Mouse (Mus musculus) gastrocnemius, adult 8-10 months (tissue): ENCODE measurements around the gene Fzr1. TPM values are rescaled to one million over a fixed set of nuclear protein-coding genes. Genes with fewer than 3 reads are reported as not detected.
A peak's percentile ranks its signal among the peaks of the same experiment; 100 is the strongest.

ENCODE experiments used
- DNase-seq, 2 experiments: peaks; one replicate each; pipeline ENCODE4 v3.0.0; 2022; ENCODE audit warnings: low spot score in 2 of 2
- total RNA-seq, 4 experiments: library from RNA; stranded (reverse); gene quantifications; 2 replicates each; pipeline ENCODE4 v1.2.4; 2022

The Fzr1 gene
- total RNA-seq, 4 experiments from 2014 or later: 14.8 to 18.5 (median 16.6) TPM

DNA sequence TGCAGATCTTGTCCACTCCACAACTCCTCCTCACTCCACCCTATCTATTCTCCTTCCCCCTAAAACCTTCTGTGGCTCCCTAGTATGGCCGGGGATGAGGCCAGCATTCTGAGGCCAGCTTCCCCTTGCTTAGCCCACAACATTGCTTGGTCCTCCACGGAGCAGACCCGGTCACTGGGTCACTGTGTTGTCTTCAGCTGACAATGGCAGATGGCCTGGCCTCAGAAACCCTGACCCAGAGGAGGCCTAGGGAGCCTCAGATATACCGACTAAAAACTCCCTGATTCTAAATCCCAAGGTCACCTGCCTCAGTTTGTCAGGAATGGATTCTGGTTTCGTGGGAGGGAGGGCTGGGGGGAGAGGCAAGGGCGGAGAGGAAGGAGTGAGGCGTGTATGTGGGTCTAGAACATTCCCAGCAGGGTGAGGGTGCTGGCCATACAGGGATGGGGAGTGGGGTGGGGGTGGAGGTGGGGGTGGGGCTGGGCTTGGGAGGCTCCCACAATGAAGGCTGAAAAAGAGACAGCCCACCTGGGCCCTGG, 24.0 kb upstream of the Fzr1 start:
- DNase-seq: no peak

DNA sequence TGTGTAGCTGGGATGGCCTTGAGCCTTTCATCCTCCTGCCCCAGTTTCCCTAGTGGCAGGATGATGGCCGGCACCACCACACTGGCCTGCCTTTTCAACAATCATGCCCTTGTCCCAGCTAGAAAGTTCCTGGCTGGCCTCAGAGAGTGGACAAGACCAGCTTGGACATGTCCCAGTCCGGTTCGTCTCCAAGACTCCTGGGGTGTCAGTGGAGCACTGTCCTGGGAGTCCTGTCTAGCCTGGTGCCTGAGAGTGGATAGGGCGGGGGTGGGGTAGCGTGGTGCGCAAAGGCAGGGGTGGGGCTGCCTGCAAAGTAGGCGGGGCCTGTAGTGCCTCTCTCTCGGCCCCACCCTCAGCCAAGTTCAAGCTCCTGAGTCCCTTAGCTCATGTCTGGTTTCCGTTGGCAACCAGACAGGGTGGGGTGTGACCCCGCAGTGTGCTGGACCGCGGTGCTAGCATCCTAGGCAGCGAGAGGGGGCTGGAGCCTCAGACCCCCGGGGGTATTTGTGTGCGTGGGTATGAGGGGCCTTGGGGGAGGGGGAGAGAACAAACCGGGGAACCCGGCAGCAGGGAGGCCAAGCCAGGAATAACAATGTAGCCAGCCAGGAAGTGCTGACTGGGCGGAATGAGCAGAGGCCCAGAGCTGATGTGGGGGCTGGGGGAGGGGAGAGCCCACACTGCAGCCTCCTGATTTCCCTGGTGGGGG, 23.4 kb upstream of the Fzr1 start:
- peak in 1 of 2 experiments; percentile 74 for DNase-seq

DNA sequence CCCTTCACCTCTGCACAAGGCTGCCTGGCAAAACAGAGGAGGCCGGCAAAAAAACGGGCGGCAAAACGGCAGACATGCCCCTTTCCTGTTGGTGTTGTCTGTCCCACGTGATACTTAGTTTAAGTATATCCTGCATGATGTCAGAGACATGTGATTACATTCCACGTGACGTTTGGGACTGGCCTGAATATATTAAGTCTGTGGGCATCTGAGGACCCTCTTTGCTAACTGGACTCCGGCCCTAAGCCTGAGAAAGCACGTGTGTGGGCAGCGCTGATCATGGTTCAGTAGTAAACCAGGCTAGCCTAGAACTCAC, 22.8 kb upstream of the Fzr1 start:
- no peak for DNase-seq

DNA sequence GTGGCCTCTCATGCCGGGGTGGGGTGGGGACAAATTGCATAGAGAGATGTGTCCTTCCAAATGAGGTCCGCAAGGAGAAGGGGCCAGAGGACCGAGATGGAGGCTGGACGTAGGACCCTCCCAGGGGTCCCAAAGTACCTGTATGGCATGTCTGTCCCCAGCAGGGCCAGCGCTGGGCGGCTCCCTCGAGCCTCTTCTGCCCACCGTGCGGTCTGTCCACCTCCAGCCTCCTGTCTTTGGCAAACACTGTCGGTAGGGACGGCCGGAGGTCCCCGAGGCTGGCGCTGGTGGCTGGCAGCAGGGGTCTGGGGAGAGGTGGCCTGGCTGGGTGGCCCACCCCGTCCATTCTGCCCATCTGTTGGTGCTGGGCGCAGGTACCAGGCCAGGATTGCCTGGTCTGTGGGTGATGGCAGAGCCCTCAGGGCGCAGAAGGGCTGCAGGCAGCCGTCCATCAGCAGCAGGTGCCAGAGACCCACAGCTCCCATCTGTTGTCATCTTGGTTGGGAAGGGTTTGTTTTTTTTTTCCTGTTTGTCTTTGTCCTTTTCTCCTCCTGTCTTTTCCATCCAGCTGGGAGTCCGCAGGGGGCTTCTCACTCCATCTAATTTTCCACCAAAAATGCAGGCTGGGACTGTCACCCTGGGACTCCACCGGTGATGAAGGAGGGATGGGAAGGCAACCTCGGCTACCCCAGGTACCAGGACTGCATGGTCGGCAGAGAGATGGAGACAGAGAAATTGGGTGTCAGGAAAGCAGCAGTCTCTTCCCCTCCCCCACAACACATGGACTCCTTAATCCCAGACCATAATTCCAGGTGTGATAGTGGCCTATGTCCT, 22.3 kb upstream of the Fzr1 start:
- DNase-seq: no peak

DNA sequence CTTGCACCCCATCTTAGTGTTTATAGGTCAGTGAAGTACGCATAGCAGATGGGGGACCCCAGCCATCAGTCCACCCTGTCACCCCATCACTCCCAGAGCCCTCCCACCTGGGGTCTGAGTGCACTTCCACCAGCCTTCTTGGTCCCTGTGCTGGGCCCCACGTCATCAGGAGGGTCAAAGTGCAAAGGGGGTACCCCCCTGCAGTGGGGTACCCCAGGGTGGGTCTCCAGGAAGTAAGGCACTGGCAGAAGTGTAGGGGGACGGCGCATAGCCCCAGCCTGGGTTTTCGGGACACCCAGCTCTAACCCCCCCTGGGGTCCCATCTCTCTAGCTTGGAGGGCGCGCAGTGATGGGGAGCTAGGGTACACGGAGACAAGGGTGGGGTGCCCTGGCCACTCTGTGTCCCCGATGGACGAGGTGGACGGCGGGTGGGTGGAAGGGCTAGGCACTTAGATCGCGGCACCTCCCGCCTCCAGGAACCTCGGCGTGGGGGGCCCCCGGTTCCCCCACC, 21.5 kb upstream of the Fzr1 start:
- DNase-seq: no peak

DNA sequence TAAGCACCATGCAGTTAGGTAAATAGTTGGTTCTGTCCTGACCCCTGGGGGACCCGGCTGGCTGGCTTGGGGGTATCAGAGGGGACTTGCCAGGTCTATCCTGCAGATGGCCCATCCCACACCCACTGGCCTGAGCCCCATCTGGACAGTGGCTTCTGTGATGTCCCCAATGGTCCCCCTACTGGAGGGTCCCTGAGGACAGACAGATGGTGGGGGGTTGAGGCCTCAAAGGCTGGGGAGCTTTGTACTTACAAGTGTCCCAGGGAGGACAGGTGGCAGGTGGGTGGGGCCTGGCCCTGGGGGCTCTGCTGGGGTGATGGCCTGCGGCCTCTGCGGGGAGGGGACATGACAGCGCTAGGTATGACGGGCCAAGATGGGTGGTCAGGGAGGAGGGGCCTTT, 21.0 kb upstream of the Fzr1 start:
- no peak for DNase-seq

DNA sequence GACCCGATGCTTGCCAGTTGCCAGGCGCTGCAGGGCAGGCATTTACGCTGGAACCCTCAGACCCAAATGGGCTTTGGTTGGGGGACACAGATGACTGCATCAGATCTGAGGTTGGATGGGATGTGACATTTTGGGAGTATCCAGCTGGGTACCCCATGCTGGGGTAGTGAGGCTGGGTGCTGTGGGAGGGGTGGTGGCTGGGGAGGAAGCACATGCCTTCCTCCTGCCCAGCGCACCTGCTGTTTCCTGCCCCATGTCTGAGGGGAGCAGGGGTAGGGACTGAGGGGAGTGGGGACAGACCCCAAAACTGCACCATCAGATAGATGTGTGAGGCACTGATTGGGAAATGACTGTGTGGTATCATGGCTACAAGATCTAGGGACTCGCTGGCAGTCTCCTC, 18.4 kb upstream of the Fzr1 start:
- DNase-seq: no peak

DNA sequence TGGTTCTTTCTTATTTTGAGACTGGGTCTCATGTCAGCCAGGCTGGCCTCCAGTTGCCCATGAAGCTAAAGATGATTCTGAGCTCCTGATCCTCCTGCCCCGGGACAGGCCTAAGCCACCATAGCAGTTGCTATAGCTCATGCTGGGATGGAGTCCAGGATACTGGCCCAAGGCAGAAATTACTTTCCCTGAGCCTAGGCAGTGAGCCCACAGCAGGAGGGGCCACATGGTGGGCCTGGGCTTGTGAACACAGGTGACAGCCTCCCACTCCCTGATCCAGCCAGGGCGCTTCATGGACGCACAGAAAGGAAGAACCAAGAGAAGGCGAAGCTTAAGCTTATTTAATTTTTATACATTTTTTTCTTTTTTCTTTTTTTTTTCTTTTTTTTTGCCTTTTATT, 17.5 kb upstream of the Fzr1 start:
- DNase-seq: no peak

DNA sequence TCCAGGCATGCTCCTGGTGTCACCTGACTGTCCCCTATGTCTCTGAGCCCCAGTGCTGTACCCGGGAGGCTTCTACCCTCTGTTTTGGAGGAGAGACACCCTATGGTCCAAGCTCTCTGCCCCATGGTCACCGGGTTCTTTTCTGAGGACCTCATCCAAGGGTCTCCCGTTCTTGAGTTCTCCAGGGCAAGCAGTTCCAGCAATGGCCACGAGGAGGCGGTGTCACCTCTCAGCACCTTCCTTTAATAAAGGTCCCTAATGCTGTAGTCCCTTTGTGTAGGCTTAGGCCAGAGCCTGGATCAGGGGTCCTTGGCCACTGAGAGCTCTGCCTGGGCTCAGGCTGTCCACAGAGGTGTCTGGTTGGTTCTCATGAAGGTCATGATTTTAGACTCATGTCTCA, 16.8 kb upstream of the Fzr1 start:
- DNase-seq: peak in 1 of 2 experiments; percentile 61

DNA sequence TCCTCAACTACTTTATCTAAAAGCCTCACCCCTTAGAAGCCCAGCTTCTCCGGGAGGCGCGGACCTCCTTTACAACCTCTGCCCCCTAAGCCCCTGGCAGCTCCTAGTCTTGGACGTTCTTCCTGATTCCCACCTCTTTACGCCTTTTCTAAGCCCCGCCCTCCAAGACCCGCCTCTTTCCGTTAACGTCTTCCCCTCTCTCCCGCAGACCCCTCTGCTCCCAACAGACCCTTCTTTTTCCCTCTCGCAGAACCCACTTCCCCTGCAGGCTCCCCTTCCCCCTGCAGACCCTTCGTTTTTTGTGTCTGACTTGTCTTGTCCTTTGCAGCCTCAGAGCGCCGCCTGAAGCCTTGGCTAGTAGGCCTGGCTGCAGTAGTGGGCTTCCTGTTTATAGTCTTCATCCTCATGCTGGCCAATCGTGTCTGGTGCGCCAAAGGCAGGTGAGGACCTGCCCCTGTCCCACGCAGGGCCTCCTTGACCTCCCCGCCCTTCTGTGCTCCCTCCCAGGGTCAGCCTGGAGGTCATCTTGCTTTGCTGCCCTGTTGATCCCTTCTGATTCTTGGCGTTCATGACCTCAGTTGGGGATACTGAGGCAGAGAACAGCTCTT, 15.2 kb upstream of the Fzr1 start:
- no peak for DNase-seq

DNA sequence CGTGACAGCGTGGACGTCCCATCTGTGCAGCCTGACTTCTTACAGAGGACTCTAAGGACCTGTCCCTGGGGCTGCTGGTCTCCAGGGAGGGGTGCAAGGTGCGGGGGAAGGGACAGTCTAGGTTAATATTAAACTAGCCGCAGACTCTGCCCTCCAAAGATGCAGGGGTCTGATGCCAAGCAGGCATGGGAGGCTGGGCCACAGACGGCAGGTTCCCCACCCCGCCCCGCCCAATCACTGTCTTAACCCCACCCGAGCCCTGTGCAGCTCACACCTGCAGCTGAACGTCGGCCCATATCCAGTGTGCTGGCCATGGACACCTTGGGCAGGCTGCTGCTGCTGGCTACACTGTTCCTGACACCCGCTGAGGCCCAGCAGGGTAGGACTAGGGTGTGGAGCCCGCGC, 14.5 kb upstream of the Fzr1 start, which contains the start of gene Smim24:
Gene Smim24 (plus strand): TSS at position 271 of the 405 bp plus-strand sequence.
- DNase-seq: no peak

DNA sequence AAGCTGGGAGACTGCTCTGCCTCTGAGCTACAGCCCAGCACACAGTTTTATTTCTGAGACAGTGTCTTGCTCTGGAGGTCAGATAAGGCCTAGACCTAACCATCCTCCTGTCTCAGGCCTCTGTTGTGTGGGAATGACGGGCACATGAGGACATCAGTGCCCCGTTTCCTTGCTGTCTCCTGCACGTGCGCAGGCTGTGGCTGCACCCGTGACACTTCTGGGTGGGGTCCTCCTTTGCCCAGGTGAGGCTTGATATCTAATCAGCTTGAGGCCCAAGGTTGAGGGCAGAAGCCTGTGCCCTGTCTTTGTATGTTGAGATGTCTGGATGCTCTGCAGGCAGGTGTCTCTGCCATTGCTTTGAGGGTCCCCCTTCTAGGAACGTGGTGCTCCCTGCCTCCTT, 14.0 kb upstream of the Fzr1 start:
- DNase-seq: no peak

DNA sequence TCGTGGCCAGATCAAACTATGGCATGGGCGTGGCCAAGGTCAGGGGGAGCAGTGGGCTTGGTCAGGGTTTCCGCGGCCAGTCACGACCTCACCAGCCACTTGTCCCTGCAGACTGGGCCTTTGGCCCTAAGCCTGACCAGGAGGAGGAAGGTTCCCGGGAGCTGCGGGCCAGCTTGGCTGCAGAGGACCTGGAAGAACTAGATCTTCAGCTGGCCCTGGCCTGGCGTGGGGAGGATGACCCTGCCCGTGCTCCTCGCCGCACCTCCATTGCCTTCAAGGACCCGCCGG, 12.3 kb upstream of the Fzr1 start:
- no peak for DNase-seq

DNA sequence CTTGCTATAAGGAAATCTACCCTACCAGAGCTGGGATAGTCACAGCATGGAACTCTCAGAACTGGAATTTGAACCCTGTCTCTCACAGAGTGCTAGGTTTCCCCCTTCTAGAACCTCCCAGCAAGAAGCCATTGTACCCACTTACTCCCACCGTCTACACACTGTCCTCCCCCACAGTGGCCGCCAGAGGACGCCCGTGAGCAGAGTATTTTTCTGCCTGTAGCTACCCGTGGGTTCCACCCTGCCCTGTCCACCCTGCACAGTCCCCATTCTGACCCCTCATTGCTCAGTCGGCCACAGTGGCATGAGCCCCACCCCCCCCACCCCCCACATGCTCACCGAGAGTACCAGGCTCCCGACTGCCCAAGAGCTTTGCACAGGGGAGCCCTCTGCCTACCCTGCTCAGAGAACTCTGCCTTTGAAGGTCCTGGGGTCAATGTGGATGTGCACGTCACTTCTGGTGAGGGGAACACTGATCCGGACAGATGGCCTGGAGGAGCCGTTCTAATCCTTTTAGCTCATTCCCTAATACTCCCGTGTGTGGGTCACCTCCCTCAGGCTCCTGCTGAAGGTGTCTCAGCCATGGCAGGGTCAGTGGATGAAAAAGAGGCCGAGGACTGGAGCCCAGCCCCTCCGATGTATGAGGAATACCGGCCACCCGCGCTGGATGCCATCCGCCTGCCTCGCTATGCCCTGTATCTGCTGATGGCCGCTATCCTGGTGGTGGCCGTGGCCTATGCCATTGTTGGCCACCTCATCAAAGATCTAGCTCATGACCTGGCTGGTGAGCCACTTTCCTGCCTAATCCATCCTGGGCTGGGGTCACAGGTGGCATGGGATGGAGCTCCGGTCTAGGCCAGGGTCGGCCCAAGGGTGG, 11.7 kb upstream of the Fzr1 start:
- DNase-seq: peak in 1 of 2 experiments; percentile 61

DNA sequence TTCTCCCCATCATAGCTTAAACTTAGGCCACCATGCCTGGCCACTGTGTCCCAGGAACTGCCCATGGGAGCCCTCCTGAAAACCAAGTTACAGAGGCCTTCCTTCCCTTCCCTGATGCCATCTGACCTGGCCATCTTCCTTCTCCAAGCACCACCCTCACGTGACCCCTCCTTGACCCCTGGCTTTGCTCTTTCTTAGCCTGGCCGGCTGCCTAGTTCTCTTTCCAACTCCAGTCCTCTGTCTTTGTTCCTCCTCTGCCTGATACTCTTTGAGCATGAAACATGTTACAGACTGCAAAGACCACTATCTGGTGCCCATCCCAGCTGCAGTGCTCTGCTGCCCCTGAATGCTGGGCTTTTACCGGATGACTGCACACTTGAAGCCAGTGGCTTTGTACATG, 11.1 kb upstream of the Fzr1 start:
- no peak for DNase-seq

DNA sequence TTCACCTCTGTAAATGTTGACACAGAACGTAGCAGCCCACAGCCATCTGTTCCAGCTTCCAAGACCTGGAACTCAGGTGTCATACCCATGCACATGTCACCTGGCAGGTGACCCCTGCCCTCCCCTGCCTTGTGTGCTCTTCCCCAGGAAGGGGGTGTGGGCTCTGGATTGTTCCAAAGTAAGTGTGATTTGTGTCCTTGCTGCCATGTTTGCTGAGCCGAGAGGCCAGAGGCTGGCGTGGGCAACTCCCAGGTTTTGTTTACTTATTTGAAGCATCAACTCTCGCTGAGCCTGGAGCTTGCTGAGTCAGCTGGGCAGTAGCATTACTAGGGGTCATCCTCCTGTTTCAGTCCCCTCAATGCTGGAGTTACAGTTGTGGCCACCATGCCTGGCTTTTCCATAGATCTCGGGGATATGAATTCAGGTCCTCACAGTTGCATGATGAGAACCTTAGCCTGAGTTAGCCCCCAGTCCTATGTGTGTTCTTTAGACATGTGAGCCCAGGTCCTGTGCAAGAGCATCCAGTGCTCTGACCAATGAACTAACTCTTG, 10.3 kb upstream of the Fzr1 start, which contains the start of gene Gm48552:
Gene Gm48552 (plus strand): TSS at position 501 of the 551 bp plus-strand sequence.
- DNase-seq: no peak

DNA sequence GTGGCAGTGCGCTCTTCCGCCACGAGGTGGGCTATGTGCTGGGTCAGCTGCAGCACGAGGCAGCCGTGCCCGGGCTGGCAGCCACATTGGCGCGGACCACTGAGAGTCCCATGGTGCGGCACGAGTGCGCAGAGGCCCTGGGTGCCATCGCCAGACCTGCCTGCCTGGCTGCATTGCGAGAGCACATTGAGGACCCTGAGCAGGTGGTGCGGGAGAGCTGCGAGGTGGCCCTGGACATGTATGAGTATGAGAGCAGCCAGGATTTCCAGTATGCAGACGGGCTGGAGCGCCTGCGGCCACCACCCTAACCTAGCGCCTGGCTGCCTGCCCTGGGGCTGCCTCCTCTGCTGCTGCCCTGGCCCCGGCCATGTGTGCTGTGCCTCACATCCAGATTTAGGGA, 9.4 kb upstream of the Fzr1 start:
- DNase-seq: no peak

DNA sequence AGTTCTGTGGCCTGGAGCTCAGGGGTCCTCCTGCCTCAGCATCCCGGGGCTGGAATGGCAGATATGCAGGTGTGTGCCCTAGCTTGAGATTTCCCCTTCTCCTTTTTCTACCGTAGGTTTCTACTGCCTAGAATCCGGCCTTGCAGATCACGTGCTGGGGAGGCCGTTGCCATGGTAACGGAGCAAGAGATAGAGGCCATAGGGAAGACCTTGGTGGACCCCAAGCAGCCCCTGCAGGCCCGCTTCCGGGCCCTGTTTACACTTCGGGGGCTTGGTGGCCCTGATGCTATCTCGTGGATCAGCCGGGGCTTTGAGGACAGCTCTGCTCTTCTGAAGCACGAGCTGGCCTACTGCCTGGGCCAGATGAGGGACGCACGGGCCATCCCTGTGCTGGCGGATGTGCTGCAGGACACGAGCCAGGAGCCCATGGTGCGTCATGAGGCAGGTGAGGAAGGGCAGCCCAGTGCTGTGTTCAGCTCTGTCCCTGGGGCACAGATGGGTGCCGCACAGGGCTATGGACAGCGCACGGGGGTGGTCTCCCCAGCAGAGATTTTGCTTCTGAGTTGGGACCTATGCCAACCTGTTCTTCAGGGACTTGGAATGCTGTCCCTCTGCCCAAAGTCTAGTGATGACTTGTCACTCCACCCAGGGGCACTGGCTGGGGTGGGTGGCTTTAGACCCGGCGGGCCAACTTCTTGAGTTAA, 7.4 kb upstream of the Fzr1 start:
- no peak for DNase-seq

DNA sequence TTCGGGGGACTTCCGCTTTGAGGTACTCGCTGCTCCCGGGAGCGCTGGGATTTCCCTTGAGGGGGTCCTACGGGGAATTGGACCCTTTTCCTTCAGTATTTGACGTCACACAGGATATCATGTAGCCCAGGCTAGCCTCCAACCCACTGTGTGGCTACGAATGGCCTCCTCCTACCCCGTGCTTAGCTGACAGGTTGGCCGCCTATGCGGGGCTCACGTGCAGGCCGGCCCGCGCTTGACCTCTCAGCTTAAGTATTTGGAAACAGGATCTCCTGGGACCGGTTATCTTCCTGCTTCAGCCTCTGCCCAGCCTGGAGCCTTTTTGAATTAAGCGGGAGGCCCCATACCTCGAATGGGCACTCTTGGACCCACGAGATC, 6.3 kb upstream of the Fzr1 start:
- no peak for DNase-seq
